ENCODE assay signal across 11 mouse cellular contexts in genomic region chr16:20675213-20675612, GRCm38 (mm10). TPM values are rescaled to one million over a fixed set of nuclear protein-coding genes. Genes with fewer than 3 reads are reported as not detected.
DNase-seq lines count a peak whose midpoint lies in the region; ATAC-seq lines count a peak whose summit lies in the region.
"Had no signal": no experiment of that assay in that cellular context is flagged by ENCODE, and none has a peak within 500 bp of the region (broad histone marks: within the 10 kb centered on the region; RNA-seq: fewer than 3 reads in every experiment).

No protein-coding gene starts in this region.

- peaks cover 45% of the 10 kb centered on the region for H3K36me3 ChIP-seq in heart, embryonic 11.5 days (ENCODE audit: control insufficient read depth, insufficient read depth, low read length)
- peaks cover 54% of the 10 kb centered on the region for H3K36me3 ChIP-seq in midbrain, embryonic 12.5 days
- H3K36me3 ChIP-seq in midbrain, embryonic 15.5 days (replicated peaks), result peaks cover 34% of the 10 kb centered on the region
- peaks cover 63% of the 10 kb centered on the region for H3K36me3 ChIP-seq in limb, embryonic 12.5 days

- no peak overlapping the region for H3K9ac ChIP-seq in heart, embryonic 11.5 days (ENCODE audit: low read depth, low read length)
- 0 out of 2 replicates have a peak overlapping the region, but pooled peaks have one; percentile 13 for H3K9ac ChIP-seq in midbrain, embryonic 12.5 days (replicated peaks)
- H3K9ac ChIP-seq in midbrain, embryonic 15.5 days, result no peak overlapping the region
- H3K9ac ChIP-seq in limb, embryonic 12.5 days (replicated peaks), result no peak overlapping the region
- H3K9ac ChIP-seq: lung, embryonic 15.5 days had no signal

- H3K4me3 ChIP-seq in heart, embryonic 11.5 days (ENCODE audit: low read depth, low read length), result no peak overlapping the region
- H3K4me3 ChIP-seq in midbrain, embryonic 12.5 days, result no peak overlapping the region
- no peak overlapping the region for H3K4me3 ChIP-seq in midbrain, embryonic 15.5 days
- no peak overlapping the region for H3K4me3 ChIP-seq in limb, embryonic 12.5 days (replicated peaks)

- H3K4me2 ChIP-seq in heart, embryonic 11.5 days, result peak overlapping the region; percentile 98
- H3K4me2 ChIP-seq in midbrain, embryonic 12.5 days (replicated peaks), result peak overlapping the region; percentile 90; the same call in 1 of the 2 replicates
- no peak overlapping the region for H3K4me2 ChIP-seq in midbrain, embryonic 15.5 days
- H3K4me2 ChIP-seq in limb, embryonic 12.5 days, result peak overlapping the region; percentile 99; the same call in 1 of the 2 replicates

- no peaks in the 10 kb centered on the region for H3K9me3 ChIP-seq in heart, embryonic 11.5 days (replicated peaks; ENCODE audit: control insufficient read depth, low read length)
- no peaks in the 10 kb centered on the region for H3K9me3 ChIP-seq in midbrain, embryonic 12.5 days
- H3K9me3 ChIP-seq in midbrain, embryonic 15.5 days, result no peaks in the 10 kb centered on the region
- no peaks in the 10 kb centered on the region for H3K9me3 ChIP-seq in limb, embryonic 12.5 days
- H3K9me3 ChIP-seq: lung, embryonic 15.5 days had no signal

- H3K27ac ChIP-seq in heart, embryonic 11.5 days (ENCODE audit: low read depth, low read length), result no peak overlapping the region
- no peak overlapping the region for H3K27ac ChIP-seq in midbrain, embryonic 12.5 days (replicated peaks)
- H3K27ac ChIP-seq in midbrain, embryonic 15.5 days, result no peak overlapping the region
- no peak overlapping the region for H3K27ac ChIP-seq in limb, embryonic 12.5 days
- H3K27ac ChIP-seq: lung, embryonic 15.5 days had no signal

- no peak for ATAC-seq in heart, embryonic 11.5 days (replicated peaks; ENCODE audit: insufficient number of reproducible peaks, low FRiP score, low TSS enrichment)
- no peak for ATAC-seq in midbrain, embryonic 12.5 days (ENCODE audit: low FRiP score, low read depth)
- no peak for ATAC-seq in midbrain, embryonic 15.5 days (replicated peaks)
- ATAC-seq in limb, embryonic 12.5 days (ENCODE audit: insufficient number of reproducible peaks, insufficient read depth, low FRiP score, low TSS enrichment, low read depth), result no peak
- ATAC-seq in frontal cortex, adult (ENCODE audit: low TSS enrichment), result no peak

- H3K27me3 ChIP-seq in heart, embryonic 11.5 days (ENCODE audit: control insufficient read depth, insufficient read depth, low read length), result no peaks in the 10 kb centered on the region
- no peaks in the 10 kb centered on the region for H3K27me3 ChIP-seq in midbrain, embryonic 12.5 days
- no peaks in the 10 kb centered on the region for H3K27me3 ChIP-seq in midbrain, embryonic 15.5 days (replicated peaks)
- H3K27me3 ChIP-seq in limb, embryonic 12.5 days, result no peaks in the 10 kb centered on the region
- H3K27me3 ChIP-seq: lung, embryonic 15.5 days had no signal

- 96% methylated on average over 6 of the region's 6 CpGs for WGBS in heart, embryonic 11.5 days (ENCODE audit: insufficient replicate concordance)
- 95% methylated on average over 6 of the region's 6 CpGs for WGBS in midbrain, embryonic 12.5 days
- 91% methylated on average over 6 of the region's 6 CpGs for WGBS in midbrain, embryonic 15.5 days
- WGBS in limb, embryonic 12.5 days, result 91% methylated on average over 6 of the region's 6 CpGs

- peaks cover 20% of the 10 kb centered on the region for H3K4me1 ChIP-seq in heart, embryonic 11.5 days (ENCODE audit: control insufficient read depth, insufficient read depth, low read length)
- peaks cover 19% of the 10 kb centered on the region for H3K4me1 ChIP-seq in midbrain, embryonic 12.5 days
- peaks cover 23% of the 10 kb centered on the region for H3K4me1 ChIP-seq in midbrain, embryonic 15.5 days
- H3K4me1 ChIP-seq in limb, embryonic 12.5 days (replicated peaks), result peaks cover 19% of the 10 kb centered on the region

- no peak for DNase-seq in heart, adult 9 months (ENCODE audit: low spot score in 2 of 2)
- no peak for DNase-seq in layer of hippocampus, postnatal 36 days
- no peak for DNase-seq in kidney, adult 11 months
- DNase-seq: cerebellum, postnatal 10 days; kidney, adult 8-10 months had no signal

RNA-seq across cellular contexts. Expression of gene Eif4g1, which starts 7.1 kb away (rescaled TPM):
- polyA plus RNA-seq in heart, embryonic 11.5 days (2014; fragmentation: Nextera tagmentation; extraction: Ambion mirVana), result 117 and 133 TPM in 2 replicates
- 191 and 210 TPM in 2 replicates for polyA plus RNA-seq in midbrain, embryonic 12.5 days (2016; fragmentation: Nextera tagmentation; extraction: Ambion mirVana)
- polyA plus RNA-seq in midbrain, embryonic 15.5 days (2015; fragmentation: Nextera tagmentation; extraction: Ambion mirVana), result 146 and 148 TPM in 2 replicates
- polyA plus RNA-seq in limb, embryonic 12.5 days (2016; fragmentation: Nextera tagmentation; extraction: Ambion mirVana), result 204 and 218 TPM in 2 replicates
- total RNA-seq in layer of hippocampus, postnatal 36 days (2021), result 100 to 1,000 TPM; 292 to 299 TPM

RNA-seq across cellular contexts. Expression of gene Fam131a, which starts 17.8 kb away (rescaled TPM):
- polyA plus RNA-seq in heart, embryonic 11.5 days (2014; fragmentation: Nextera tagmentation; extraction: Ambion mirVana), result 2.6 and 4.9 TPM in 2 replicates
- 17.9 and 18.0 TPM in 2 replicates for polyA plus RNA-seq in midbrain, embryonic 12.5 days (2016; fragmentation: Nextera tagmentation; extraction: Ambion mirVana)
- polyA plus RNA-seq in midbrain, embryonic 15.5 days (2015; fragmentation: Nextera tagmentation; extraction: Ambion mirVana), result 58.1 and 58.5 TPM in 2 replicates
- 5.3 and 7.4 TPM in 2 replicates for polyA plus RNA-seq in limb, embryonic 12.5 days (2016; fragmentation: Nextera tagmentation; extraction: Ambion mirVana)
- 100 to 1,000 TPM; 415 to 465 TPM for total RNA-seq in layer of hippocampus, postnatal 36 days (2021)

RNA-seq across cellular contexts. Expression of gene Psmd2, which starts 23.8 kb away (rescaled TPM):
- polyA plus RNA-seq in heart, embryonic 11.5 days (2014; fragmentation: Nextera tagmentation; extraction: Ambion mirVana), result 275 and 327 TPM in 2 replicates
- polyA plus RNA-seq in midbrain, embryonic 12.5 days (2016; fragmentation: Nextera tagmentation; extraction: Ambion mirVana), result 432 and 443 TPM in 2 replicates
- polyA plus RNA-seq in midbrain, embryonic 15.5 days (2015; fragmentation: Nextera tagmentation; extraction: Ambion mirVana), result 355 and 359 TPM in 2 replicates
- polyA plus RNA-seq in limb, embryonic 12.5 days (2016; fragmentation: Nextera tagmentation; extraction: Ambion mirVana), result 414 and 424 TPM in 2 replicates
- total RNA-seq in layer of hippocampus, postnatal 36 days (2021), result 100 to 1,000 TPM; 212 to 232 TPM

RNA-seq across cellular contexts. Expression of gene Polr2h, which starts 42.3 kb away (rescaled TPM):
- 65.0 and 65.9 TPM in 2 replicates for polyA plus RNA-seq in heart, embryonic 11.5 days (2014; fragmentation: Nextera tagmentation; extraction: Ambion mirVana)
- 84.5 and 87.6 TPM in 2 replicates for polyA plus RNA-seq in midbrain, embryonic 12.5 days (2016; fragmentation: Nextera tagmentation; extraction: Ambion mirVana)
- 82.3 and 90.6 TPM in 2 replicates for polyA plus RNA-seq in midbrain, embryonic 15.5 days (2015; fragmentation: Nextera tagmentation; extraction: Ambion mirVana)
- polyA plus RNA-seq in limb, embryonic 12.5 days (2016; fragmentation: Nextera tagmentation; extraction: Ambion mirVana), result 114 and 118 TPM in 2 replicates
- total RNA-seq in layer of hippocampus, postnatal 36 days (2021), result 10 to 100 TPM; 24.8 to 24.9 TPM

RNA-seq across cellular contexts. Expression of gene Clcn2, which starts 42.3 kb away (rescaled TPM):
- 5.7 and 6.7 TPM in 2 replicates for polyA plus RNA-seq in heart, embryonic 11.5 days (2014; fragmentation: Nextera tagmentation; extraction: Ambion mirVana)
- 30.7 and 32.8 TPM in 2 replicates for polyA plus RNA-seq in midbrain, embryonic 12.5 days (2016; fragmentation: Nextera tagmentation; extraction: Ambion mirVana)
- polyA plus RNA-seq in midbrain, embryonic 15.5 days (2015; fragmentation: Nextera tagmentation; extraction: Ambion mirVana), result 33.7 and 33.8 TPM in 2 replicates
- 31.1 and 31.9 TPM in 2 replicates for polyA plus RNA-seq in limb, embryonic 12.5 days (2016; fragmentation: Nextera tagmentation; extraction: Ambion mirVana)
- total RNA-seq in layer of hippocampus, postnatal 36 days (2021), result 10 to 100 TPM; 66.0 to 71.3 TPM
